Mouse (Mus musculus): ENCODE data around the gene Gm6583. TPM values are rescaled to one million over a fixed set of nuclear protein-coding genes. Genes with fewer than 3 reads are reported as not detected.

Gene Gm6583
- polyA plus RNA-seq (2014; fragmentation: Illumina TruSeq; extraction: RNeasy Lipid Tissue Mini Kit (QIAGEN cat#74804); ENCODE audit: insufficient read depth, low read depth, low replicate concordance), result 0.10 TPM

DNA sequence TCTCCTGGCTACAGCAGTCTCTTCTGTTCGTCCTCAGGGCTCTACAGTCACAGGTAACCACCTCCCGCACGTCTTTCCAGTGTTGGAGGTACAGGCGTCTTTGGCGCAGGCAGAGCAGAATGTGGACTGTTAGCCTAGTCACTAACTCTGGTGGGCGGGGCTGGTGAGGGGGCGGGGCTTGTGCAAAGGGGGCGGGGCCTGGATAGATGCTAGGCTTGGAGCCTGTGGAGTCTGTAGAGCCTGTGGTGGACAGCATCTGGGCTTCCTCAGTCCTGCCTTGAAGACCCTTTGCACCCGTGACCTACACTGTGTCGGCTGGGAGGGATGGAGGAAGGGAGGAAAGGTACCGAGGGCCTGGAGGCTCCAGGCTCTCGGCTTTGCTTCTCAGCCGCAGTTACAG lies at the start of gene Gm6583:
Gm6583 (minus strand) TSS at position 124 of the 400 bp plus-strand sequence.

GRCm38 (mm10) chr5:112394779-112395443 lies 39.1 kb upstream of the Gm6583 start, which contains the start of gene Asphd2:
TSS of gene Asphd2 (minus strand) at chr5:112394866.

DNA sequence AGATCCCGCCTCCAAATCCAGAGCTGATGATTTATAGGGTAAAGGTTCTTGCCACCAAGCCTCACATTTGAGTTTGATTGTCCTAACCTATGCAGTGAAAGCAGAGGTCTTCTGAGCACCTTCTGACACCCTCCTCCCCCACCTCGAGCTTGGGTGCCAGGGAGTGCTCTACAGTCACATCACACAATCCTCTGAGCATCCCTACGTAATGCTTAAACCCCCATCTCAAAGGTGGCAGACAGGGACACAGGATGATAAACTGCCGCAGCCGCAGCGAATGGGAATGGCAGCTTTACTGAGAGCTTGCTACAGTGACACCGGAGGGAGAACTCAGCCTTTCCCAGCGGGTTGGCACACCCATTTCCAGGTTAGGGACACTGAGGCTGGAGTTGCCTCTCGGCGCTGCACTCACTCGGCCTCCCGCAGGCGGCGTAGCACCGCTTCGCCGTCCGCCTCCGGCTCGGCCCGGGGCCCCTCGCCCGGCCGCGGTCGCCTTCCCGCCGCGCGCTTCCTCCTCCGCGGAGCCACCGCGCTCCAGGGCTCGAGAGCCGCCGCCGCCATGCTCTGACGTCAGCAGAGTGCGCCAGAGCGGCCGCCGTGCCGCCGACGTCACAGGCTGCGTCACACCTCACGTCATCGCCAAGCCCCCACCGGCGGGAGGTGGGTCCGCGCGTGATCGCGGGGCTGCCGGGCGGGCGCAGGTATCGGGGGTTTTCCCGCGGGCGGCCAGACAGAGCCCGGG lies 13.2 kb downstream of the Gm6583 start, which contains the start of the genes Srrd and Hps4:
Srrd (minus strand) TSS at position 578 of the 742 bp plus-strand sequence.
Hps4 (plus strand) TSS at position 621 of the 742 bp plus-strand sequence.

GRCm38 (mm10) chr5:112325546-112326445 lies 30.0 kb downstream of the Gm6583 start, which contains the start of gene Tfip11:
TSS of gene Tfip11 (plus strand) at chr5:112326358.

Other genes starting within 250 kb of the Gm6583 start
- 1.2 TPM for gene Cryba4, start 103.5 kb downstream of the Gm6583 start, polyA plus RNA-seq (2014; fragmentation: Illumina TruSeq; extraction: RNeasy Lipid Tissue Mini Kit (QIAGEN cat#74804); ENCODE audit: insufficient read depth, low read depth, low replicate concordance)
- gene Crybb1, start 100.2 kb downstream of the Gm6583 start, polyA plus RNA-seq (2014; fragmentation: Illumina TruSeq; extraction: RNeasy Lipid Tissue Mini Kit (QIAGEN cat#74804); ENCODE audit: insufficient read depth, low read depth, low replicate concordance), result 0.59 TPM
- 68.1 TPM for gene Tpst2, start 79.3 kb downstream of the Gm6583 start, polyA plus RNA-seq (2014; fragmentation: Illumina TruSeq; extraction: RNeasy Lipid Tissue Mini Kit (QIAGEN cat#74804); ENCODE audit: insufficient read depth, low read depth, low replicate concordance)
- 10.8 TPM for gene Tfip11, start 29.7 kb downstream of the Gm6583 start, polyA plus RNA-seq (2014; fragmentation: Illumina TruSeq; extraction: RNeasy Lipid Tissue Mini Kit (QIAGEN cat#74804); ENCODE audit: insufficient read depth, low read depth, low replicate concordance)
- gene Srrd, start 13.0 kb downstream of the Gm6583 start, polyA plus RNA-seq (2014; fragmentation: Illumina TruSeq; extraction: RNeasy Lipid Tissue Mini Kit (QIAGEN cat#74804); ENCODE audit: insufficient read depth, low read depth, low replicate concordance), result 12.8 TPM
- 9.4 TPM for gene Hps4, start 12.9 kb downstream of the Gm6583 start, polyA plus RNA-seq (2014; fragmentation: Illumina TruSeq; extraction: RNeasy Lipid Tissue Mini Kit (QIAGEN cat#74804); ENCODE audit: insufficient read depth, low read depth, low replicate concordance)
- gene Asphd2, start 38.8 kb upstream of the Gm6583 start, polyA plus RNA-seq (2014; fragmentation: Illumina TruSeq; extraction: RNeasy Lipid Tissue Mini Kit (QIAGEN cat#74804); ENCODE audit: insufficient read depth, low read depth, low replicate concordance), result 0.42 TPM
- not detected for gene Gm6588, start 93.4 kb upstream of the Gm6583 start, polyA plus RNA-seq (2014; fragmentation: Illumina TruSeq; extraction: RNeasy Lipid Tissue Mini Kit (QIAGEN cat#74804); ENCODE audit: insufficient read depth, low read depth, low replicate concordance)
- gene Sez6l, start 221.2 kb upstream of the Gm6583 start, polyA plus RNA-seq (2014; fragmentation: Illumina TruSeq; extraction: RNeasy Lipid Tissue Mini Kit (QIAGEN cat#74804); ENCODE audit: insufficient read depth, low read depth, low replicate concordance), result 0.11 TPM

Data from lung, adult 10 weeks (tissue).